Mouse (Mus musculus) bone marrow macrophage, adult 2 months (primary cell): Measurements from ENCODE around the gene Btbd9.

Experiments used
- CTCF ChIP-seq: IDR thresholded peaks from 2 replicates; pipeline ENCODE4 v1.5.1; 2012; ENCODE audit warnings: low read depth, mild to moderate bottlenecking, low read length, moderate library complexity
- POLR2A ChIP-seq: IDR thresholded peaks from 2 replicates; pipeline ENCODE4 v1.6.1; 2012; ENCODE audit warnings: mild to moderate bottlenecking, low read depth, low read length, borderline replicate concordance

- TF ChIP-seq CTCF (no peak), POLR2A (no peak)
Measured at GRCm38 (mm10) chr17:30198422-30198821, 377.9 kb downstream of the Btbd9 start.
